Mouse (Mus musculus) CD8-positive naive resting alpha-beta T cell, adult 57 days (primary cell): ENCODE measurements around the gene Aars2. TPM values are rescaled to one million over a fixed set of nuclear protein-coding genes. Genes with fewer than 3 reads are reported as not detected.

Experiments used
- total RNA-seq: library from RNA; stranded (reverse); gene quantifications from one replicate; pipeline ENCODE4 v1.2.4, GENCODE M21; 2023

Aars2 gene
- total RNA-seq, result 18.4 TPM

GRCm38 (mm10) chr17:45506700-45507189 is at the start of gene Aars2:
Gene Aars2 (plus strand): TSS chr17:45506841.

DNA sequence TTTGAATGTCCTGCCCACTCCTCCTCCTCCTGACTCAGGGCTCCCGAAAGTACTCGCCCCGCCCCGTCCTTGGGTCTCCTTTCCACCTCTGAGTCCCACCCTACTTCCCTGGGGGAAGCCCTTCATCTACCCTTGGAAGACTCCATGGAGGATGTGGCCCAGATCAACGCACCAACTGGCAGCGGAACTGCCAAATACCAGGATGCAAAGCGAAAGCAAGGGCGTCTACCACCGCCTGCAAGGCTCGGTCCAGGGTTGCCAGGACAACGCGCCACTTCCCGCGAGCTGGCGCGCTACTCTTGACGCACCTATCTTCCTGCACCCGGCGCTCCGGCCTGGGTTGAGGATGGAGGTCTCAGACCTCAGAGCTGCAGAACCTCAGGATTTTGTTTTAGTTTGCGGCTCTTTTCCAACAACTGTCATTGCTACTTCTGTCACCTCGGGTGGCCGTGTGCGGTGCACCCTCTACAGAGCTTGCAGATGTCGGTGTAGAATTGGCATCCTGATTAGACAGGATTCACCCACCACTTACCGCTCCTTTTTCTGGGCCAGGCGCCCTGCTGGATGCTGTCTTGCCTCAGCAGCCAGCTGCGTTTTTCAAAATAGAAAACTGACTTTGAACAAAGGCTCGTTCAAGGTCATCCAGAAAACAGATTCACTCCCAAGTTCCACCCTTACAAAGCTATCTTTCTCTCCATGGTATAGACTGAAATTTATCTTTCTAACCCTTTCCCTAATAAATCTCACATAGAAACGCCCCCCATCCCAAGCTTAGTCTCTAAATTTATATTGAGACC is 31.8 kb upstream of the Aars2 start, which contains the start of gene Spats1:
Gene Spats1, minus strand, starts transcription at position 747 of the 797 bp plus-strand sequence.

GRCm38 (mm10) chr17:45523263-45523662 is 16.6 kb downstream of the Aars2 start, which contains the start of gene Tcte1:
Gene Tcte1 (plus strand): TSS chr17:45523434.

GRCm38 (mm10) chr17:45549617-45550181 is 43.1 kb downstream of the Aars2 start, which contains the start of gene Tmem151b:
Gene Tmem151b (minus strand): TSS chr17:45549677.

GRCm38 (mm10) chr17:45555452-45556106 is 48.9 kb downstream of the Aars2 start, which contains the start of gene Nfkbie:
Gene Nfkbie (plus strand): TSS chr17:45555703.

DNA sequence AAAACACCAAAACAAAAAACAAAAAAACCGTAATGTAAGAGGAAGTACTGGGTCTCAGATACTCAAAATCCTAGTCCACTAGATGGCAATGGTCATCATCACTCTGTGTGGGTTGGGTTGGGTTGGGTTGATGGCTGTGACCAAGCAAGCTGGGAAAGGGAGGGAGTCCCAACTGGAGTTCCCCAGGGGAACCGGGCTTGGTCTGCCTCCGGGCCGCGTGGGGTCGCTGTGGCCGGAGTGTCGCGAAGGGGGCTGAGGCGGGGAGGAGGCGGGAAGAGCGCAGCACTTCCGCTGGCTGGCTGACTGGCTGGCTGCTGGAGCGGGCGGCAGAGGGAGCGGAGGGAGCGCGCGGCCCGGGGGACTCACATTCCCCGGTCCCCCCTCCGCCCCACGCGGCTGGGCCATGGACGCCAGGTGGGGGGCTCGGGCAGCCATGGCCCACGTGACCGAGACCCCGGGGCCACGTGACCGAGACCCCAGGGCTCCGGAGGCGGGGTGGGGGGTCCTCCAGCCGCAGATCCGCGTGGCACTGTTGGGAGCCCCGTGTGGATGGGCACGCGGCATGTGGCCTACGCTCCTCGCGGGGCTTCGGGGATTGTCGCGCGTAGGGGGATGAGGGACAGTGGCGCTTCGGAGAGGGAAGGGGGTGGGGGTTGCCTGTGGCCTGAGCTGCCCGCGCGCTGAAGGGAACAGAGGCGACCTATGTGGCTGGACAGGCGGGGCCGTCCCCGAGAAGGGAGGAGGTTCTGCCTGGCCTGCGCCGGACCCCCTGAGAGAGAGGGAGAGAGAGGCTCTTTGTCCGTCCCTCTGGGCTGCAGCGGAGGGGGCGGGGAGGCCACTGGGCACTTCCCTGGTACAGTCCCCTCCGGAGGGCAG is 57.3 kb downstream of the Aars2 start, which contains the start of gene Slc35b2:
Gene Slc35b2, plus strand, starts transcription at position 220 of the 876 bp plus-strand sequence.

Other genes with a start within 250 kb of the Aars2 start
- 79.9 TPM for gene Cdc5l, start 73.1 kb upstream of the Aars2 start, total RNA-seq
- gene Spats1, start 31.4 kb upstream of the Aars2 start, total RNA-seq, result not detected
- gene Tcte1, start 16.6 kb downstream of the Aars2 start, total RNA-seq, result not detected
- gene Tmem151b, start 42.8 kb downstream of the Aars2 start, total RNA-seq, result 0.12 TPM
- gene Nfkbie, start 48.9 kb downstream of the Aars2 start, total RNA-seq, result 30.1 TPM
- gene Slc35b2, start 57.0 kb downstream of the Aars2 start, total RNA-seq, result 20.1 TPM
- 1,065 TPM for gene Hsp90ab1, start 66.4 kb downstream of the Aars2 start, total RNA-seq
- 33.8 TPM for gene Slc29a1, start 92.8 kb downstream of the Aars2 start, total RNA-seq
- not detected for gene Mymx, start 95.3 kb downstream of the Aars2 start, total RNA-seq
- not detected for gene Capn11, start 152.5 kb downstream of the Aars2 start, total RNA-seq
- gene Mrpl14, start 179.5 kb downstream of the Aars2 start, total RNA-seq, result 29.6 TPM
- gene Tmem63b, start 180.1 kb downstream of the Aars2 start, total RNA-seq, result 28.9 TPM
- not detected for gene 1600014C23Rik, start 227.0 kb downstream of the Aars2 start, total RNA-seq